Mouse (Mus musculus) gastrocnemius, adult 2 months (tissue): ENCODE results near the gene Mns1. TPM values are rescaled to one million over a fixed set of nuclear protein-coding genes. Genes with fewer than 3 reads are reported as not detected.
"Not testable (repeated sequence)": the region's sequence is repeated elsewhere in the genome, so short reads cannot be mapped to it uniquely, and the experiment has no call there.

Experiments
- DNase-seq: peaks from one replicate; pipeline ENCODE4 v3.0.0; 2022
- H3K27ac ChIP-seq: fragments of 200-600 bp; 2 replicates; pipeline ENCODE4 v1.8.1; 2022; ENCODE audit warnings: mild to moderate bottlenecking
- H3K4me3 ChIP-seq: fragments of 200-600 bp; 2 replicates; pipeline ENCODE4 v1.8.1; 2022; ENCODE audit warnings: mild to moderate bottlenecking, moderate library complexity
- CTCF ChIP-seq: fragments of 200-600 bp; IDR thresholded peaks from 2 replicates; pipeline ENCODE4 v1.8.1; 2022; ENCODE audit warnings: antibody characterized with exemption, mild to moderate bottlenecking, moderate library complexity
- intact Hi-C: fragments of 180-260 bp; cut with DNase I; formaldehyde crosslinking; loops from one replicate; pipeline ENCODE4 v1.15.1; 2025
- total RNA-seq, 2 experiments: library from RNA; stranded (reverse); gene quantifications; 2 replicates each; pipeline ENCODE4 v1.2.3; 2021

Mns1 gene
- total RNA-seq, 2 experiments from 2014 or later = 0.08 TPM

DNA sequence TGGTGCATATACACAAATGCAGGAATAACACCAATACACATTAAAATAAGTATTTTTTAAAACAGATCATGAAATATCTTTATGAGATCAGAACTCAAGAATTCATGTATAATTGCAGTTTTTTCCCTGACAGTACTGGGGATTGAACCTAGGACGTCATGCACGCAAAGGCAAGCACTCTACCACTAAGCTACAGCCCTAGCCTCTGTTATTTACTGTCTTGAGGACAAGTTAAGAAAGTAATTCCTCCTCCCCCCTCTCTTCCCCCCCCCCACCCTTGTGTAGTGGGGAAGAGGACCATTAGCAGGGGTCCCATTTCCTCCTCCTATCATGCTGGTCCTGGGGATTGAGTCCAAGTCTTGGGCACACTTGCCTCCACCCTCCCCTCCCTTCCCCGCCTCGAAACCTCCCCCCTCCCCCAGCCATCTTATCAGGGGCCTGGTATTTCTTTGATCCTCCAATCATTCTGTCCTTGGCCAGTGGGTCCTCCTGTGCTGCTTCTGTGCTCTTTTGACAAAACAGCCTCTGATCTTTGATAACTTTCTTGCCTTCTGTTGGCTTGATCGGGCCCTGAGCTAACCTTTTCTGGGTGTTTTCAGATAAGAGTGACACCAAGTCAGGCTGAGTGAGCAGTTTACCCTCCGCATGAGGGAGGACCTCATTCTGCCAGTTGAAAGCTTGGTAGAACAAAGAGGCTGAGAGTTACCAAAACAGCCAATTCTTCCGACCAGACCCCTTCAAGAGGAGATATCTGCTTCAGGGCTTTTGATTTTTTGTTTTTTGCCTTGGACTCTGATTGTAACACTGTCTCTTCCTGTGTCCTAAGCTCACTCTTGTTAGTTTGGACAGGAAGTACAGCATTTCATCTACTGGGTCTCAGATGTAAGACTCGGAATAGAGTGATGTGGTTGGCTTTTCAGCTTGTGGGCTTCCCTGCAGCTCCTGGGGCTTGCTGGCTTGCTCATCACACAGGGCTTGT is 3.4 kb downstream of the Mns1 start:
- TF ChIP-seq CTCF = no peak
- intact Hi-C loops = no loop called here
- no peak for DNase-seq
- Histone ChIP-seq H3K27ac (no peak overlapping the region), H3K4me3 (no peak overlapping the region)

DNA sequence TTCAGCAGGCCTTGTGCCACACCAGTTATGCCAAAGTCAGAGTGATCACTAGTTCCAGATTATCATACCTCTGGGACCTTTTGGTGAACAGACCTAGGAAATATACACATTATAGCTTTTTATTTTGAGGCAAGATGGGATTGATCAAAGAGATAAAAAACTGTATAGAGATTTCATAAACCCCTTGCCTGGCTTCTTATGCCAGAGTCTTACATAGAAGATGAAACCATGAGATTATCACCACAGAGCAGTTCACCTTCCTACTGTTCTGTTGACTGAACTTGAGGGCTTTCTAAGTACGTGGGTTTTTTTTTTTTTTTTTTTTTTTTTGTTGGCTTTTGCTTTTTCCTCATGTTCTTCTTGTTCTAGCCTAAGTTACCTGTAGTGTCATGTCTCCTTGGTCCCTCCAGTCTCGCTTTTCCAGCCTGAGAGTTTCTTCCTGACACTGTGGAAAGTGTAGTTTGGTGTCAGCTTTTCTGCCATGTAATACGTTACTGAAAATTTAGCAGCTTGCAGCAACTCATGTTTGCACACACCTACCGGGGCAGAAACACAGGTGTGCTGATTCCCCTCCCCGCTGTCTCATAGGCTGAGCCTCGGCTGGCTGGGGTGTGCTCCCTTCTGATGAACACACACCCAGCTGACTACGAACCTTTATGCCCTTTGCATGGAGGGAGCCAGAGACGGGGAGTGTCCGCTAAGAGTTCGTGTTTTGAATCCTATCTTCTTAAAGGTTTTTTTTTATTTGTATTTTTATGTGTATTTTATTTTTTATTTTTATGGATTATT is 4.3 kb downstream of the Mns1 start:
- intact Hi-C loops = no loop called here

DNA sequence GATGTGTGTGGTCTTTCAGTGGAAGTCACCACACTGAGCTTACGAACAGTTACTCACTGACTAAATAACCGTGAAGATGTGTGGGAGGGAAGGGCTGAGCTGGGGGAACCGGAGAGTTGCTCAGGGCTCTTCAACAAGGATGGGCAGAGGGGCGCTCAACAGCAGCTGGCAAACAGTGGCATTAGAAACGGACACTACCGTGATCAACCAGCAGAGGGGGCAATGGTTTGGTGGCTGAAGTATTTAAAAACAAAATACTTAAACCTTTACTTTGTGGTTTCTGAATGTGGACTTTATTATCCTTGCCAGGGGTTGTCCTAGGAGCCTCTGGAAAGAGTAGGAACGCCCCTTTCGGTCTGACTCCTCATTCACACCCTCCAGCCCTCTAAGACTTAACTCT is 10.2 kb downstream of the Mns1 start:
- intact Hi-C loops = no loop called here
- Histone ChIP-seq H3K27ac (no peak overlapping the region), H3K4me3 (peak overlapping the region; percentile 80)
- DNase-seq = peak; percentile 71
- TF ChIP-seq CTCF = peak; percentile 77

More for the DNA sequence above, 4.3 kb downstream of the Mns1 start:
- H3K4me3 ChIP-seq = no peak overlapping the region
- DNase-seq = no peak
- no peak for TF ChIP-seq CTCF
- H3K27ac ChIP-seq = no peak overlapping the region

DNA sequence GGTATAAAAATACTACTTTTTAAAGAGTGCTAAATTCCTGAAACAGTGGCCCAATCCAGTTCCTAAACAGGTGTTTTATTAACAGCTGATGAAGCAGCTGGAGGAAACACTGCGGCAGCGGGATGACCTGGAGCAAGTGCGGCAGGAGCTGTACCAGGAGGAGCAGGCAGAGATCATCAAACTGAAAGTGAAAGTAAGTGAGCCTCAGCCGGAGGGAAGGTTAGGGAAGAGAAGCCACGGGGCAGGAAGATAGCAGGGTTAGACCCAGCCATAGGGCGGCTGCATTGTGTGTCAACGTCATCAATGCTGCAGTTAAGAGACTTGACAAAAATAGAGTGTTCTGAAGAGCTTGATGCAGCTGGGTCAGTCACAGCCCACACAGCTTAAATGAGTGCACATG is 11.6 kb downstream of the Mns1 start:
- peak; percentile 43 for DNase-seq
- peak overlapping the region; percentile 80 for H3K4me3 ChIP-seq
- intact Hi-C loops = no loop called here
- no peak for TF ChIP-seq CTCF
- H3K27ac ChIP-seq = peak overlapping the region; percentile 77

DNA sequence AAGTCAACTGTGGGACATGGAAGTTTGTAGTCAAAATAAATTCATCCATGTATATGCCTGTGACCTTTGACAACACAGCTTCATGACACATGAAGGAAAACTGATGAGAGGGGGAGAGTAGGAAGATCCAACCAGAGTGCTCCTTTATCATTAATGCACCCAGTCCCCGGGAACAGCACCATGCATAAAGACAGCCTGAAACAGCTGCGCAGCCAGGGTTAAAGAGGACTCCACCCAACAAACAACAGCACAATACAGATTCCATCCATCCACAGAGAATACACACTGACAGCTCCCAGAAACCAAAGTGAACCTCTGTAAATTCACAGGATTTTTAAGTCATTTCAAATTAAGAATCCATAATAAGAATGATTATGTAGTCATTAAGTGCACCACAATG is 12.0 kb downstream of the Mns1 start:
- Histone ChIP-seq H3K4me3 (peak overlapping the region; percentile 80), H3K27ac (peak overlapping the region; percentile 77)
- intact Hi-C loops = loop anchor here (10.0 kb wide), 2 partner anchors 215 to 435 kb away; partner anchors contain the start of gene Nedd4
- TF ChIP-seq CTCF = no peak
- no peak for DNase-seq

DNA sequence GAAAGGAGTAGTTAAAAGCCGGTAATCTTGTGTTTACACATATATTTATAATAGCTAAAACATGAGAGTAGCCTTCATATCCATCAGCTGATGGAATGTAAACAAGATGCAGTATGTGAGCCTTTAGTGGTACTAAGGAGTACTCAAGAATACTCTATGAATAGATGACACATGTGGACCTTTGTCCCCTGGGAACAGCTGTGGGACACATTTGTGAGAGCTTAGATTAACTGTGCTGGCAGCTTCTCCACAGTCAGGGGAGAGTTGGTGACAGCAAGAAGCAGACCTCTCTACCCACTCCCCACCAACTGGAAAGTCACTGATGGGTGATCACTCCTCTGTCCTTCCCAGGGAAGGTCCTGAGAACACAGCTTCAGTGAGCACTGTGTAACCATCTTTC is 12.6 kb downstream of the Mns1 start:
- intact Hi-C loops = loop anchor here (10.0 kb wide), 2 partner anchors 214 to 434 kb away; partner anchors contain the start of gene Nedd4
- TF ChIP-seq CTCF = no peak
- H3K27ac ChIP-seq = no peak overlapping the region

DNA sequence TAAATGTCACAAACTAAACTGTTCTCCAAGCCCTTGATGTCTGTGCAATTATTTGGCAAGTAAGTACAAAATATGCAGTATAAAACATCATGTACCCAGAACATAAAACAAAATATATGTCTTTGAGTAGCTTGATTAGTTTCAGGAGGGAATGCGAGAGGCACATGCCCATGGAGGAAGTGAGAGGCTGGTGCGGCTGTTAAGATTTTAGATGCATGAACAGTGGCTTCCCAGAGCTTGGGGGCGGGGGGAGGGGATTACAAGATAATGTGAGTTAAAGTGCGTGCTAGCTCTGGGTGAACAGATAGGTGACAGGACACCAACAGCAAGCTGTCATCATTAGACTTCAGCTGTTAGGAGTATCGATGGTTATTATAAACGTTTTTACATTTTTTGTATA is 13.3 kb downstream of the Mns1 start:
- H3K4me3 ChIP-seq = no peak overlapping the region
- no peak overlapping the region for H3K27ac ChIP-seq
- intact Hi-C loops = loop anchor here (10.0 kb wide), 2 partner anchors 214 to 434 kb away; partner anchors contain the start of gene Nedd4
- no peak for DNase-seq
- TF ChIP-seq CTCF = no peak

More for the DNA sequence above, 12.6 kb downstream of the Mns1 start:
- no peak for DNase-seq
- H3K4me3 ChIP-seq = no peak overlapping the region

DNA sequence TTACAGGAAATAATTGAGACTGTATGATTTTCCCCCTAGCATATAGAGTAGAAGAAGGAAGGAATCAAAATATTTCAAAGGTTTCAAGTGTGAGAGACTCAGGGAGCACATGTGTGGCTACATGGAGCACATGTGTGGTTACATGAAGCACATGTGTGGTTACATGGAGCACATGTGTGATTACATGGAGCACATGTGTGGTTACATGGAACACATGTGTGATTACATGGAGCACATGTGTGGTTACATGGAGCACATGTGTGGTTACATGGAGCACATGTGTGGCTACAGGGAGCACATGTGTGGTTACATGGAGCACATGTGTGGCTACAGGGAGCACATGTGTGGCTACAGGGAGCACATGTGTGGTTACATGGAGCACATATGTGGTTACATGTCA is 16.5 kb downstream of the Mns1 start:
- intact Hi-C loops = loop anchor here (10.0 kb wide), 2 partner anchors 211 to 431 kb away; partner anchors contain the start of gene Nedd4
- not testable (repeated sequence) for H3K4me3 ChIP-seq, H3K27ac ChIP-seq, DNase-seq

DNA sequence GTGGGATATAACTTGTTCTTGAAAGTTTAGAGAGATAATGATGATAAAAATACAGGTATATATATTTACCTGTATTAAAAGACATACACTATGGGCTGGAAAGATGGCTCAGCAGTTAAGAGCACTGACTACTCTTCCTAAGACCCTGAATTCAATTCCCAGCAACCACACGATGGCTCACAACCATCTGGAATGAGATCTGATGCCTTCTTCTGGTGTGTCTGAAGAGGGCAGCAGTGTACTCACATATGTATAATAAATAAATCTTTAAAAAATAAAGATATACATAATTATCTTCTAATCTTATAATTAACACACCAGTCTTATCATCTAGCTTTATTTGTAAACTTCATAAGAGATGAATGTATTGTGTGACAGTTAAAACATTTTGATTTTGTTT is 18.6 kb downstream of the Mns1 start:
- Histone ChIP-seq H3K4me3 (no peak overlapping the region), H3K27ac (no peak overlapping the region)
- peak; percentile 6; the same call in 1 of the 2 replicates for TF ChIP-seq CTCF
- no peak for DNase-seq
- intact Hi-C loops = loop anchor here (5.0 to 10.0 kb wide), 4 partner anchors 76 to 428 kb away; partner anchors contain the start of genes Nedd4 and Rfx7

DNA sequence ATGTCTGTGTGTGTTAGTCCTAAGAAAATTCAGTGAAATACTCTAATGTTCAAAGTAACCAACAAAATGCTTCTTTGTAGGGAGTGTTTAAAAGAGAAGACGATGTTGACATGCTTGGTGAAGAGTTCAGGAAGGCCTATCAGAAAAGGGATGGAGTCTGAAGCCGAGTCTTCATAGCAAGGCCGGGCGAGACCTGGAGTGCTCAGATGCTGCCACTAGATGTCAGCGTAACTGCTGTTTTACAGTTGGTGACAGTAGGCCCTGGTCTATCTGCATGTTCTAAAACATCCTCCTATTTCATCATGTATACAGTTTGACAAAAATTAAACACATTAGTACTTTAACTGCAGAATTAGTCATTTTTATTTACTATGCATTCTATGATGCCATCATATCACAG is 20.4 kb downstream of the Mns1 start:
- intact Hi-C loops = loop anchor here (5.0 to 10.0 kb wide), 4 partner anchors 74 to 427 kb away; partner anchors contain the start of genes Nedd4 and Rfx7
- peak; percentile 75 for DNase-seq

DNA sequence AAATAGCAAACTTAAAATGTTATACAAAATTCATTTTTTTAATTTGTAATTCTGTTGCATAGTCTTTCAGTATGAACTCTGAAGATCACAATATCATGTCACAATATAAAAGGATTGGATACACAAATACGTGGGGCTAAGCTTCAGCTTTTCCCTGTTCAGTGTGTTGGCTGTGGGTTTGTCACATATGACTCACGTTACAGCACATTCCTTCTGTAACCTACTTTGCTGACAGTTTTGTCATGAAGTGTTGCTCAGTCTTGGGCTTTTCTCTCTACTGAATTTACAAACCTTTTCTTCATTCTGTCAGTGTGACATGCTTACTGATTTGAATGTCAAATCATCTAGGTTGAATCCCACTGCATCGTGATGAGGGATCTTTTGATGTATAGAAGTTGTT is 21.9 kb downstream of the Mns1 start:
- no peak for TF ChIP-seq CTCF
- intact Hi-C loops = loop anchor here (5.0 to 10.0 kb wide), 4 partner anchors 73 to 425 kb away; partner anchors contain the start of genes Nedd4 and Rfx7
- Histone ChIP-seq H3K27ac (no peak overlapping the region), H3K4me3 (no peak overlapping the region)
- DNase-seq = no peak

More for the DNA sequence above, 20.4 kb downstream of the Mns1 start:
- no peak overlapping the region for H3K27ac ChIP-seq
- no peak overlapping the region for H3K4me3 ChIP-seq
- TF ChIP-seq CTCF = peak; percentile 92

DNA sequence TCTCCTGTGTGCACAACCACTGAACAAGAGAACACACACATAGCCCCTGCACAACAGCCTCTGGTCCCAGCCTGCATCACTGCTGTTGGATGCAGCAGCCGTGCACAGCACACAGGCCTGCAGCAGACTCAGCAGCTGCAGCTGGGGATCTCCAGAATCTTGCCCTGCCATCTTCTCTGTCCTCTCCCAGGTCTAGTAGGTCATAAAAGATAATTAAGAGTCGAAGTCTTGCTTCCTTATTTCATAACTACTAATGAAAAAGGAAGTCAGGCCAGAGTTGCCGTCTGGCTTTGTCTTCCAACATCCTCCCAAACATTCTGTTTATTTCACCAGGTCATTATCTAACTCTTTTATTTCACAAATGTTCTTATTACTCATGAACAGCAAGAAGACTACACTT is 23.0 kb downstream of the Mns1 start:
- H3K4me3 ChIP-seq = no peak overlapping the region
- no peak for DNase-seq
- no peak overlapping the region for H3K27ac ChIP-seq
- no peak for TF ChIP-seq CTCF
- intact Hi-C loops = no loop called here

DNA sequence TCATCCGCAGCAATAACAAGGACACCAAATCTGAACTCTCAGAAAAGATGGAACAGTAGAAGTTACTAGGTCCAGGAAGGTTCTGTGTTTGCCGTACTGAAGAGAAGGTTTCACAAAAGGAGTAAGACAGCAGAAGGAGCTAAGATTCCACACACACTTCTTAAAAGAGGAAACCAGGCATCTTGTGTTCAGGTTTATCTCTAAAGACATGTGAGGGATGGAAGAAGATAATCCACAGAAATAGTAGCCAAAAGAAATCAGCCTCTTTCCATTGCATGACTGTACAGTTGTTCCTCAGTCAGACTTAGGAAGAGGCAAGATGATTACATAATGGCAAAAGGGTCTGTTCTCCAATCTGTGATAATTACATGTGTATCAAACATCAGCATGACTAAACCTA is 24.6 kb downstream of the Mns1 start:
- intact Hi-C loops = no loop called here
- no peak for TF ChIP-seq CTCF
- no peak for DNase-seq
- no peak overlapping the region for H3K27ac ChIP-seq
- no peak overlapping the region for H3K4me3 ChIP-seq
